Mouse (Mus musculus) testis, adult 2 months (tissue): ENCODE data around the gene Kitl.

Experiments used
- CTCF ChIP-seq: fragments of 200-500 bp; IDR thresholded peaks from 2 replicates; pipeline ENCODE4 v1.5.1; 2012; ENCODE audit warnings: low read depth, mild to moderate bottlenecking, inconsistent platforms, low read length, moderate library complexity; ENCODE audit not compliant: control insufficient read depth, insufficient read depth, insufficient replicate concordance
- POLR2A ChIP-seq: fragments of 200-500 bp; IDR thresholded peaks from 2 replicates; pipeline ENCODE4 v1.6.1; 2012; ENCODE audit warnings: low read depth, mild to moderate bottlenecking, inconsistent platforms, low read length, moderate library complexity; ENCODE audit not compliant: control insufficient read depth

DNA sequence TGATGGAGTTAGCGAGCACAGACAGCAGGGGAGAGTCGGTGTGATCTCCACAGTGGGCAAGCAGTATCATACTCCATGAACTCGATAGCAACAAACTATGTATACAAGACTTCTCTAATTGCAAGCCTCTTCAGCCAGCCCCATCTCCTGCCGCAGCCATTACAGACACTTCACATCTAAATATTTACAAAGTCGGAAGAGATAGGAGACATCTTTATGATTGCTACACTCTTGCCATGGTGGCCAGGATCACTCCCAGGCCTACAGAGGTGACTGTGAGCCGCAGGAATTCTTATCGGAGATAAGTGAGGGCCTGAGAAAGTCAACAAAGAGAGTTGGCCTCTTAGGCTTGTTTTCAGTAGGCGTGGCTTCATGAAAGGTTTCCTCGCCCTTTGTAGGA is 23.3 kb upstream of the Kitl start:
- TF ChIP-seq CTCF (no peak), POLR2A (no peak)
